ENCODE assay signal across 8 mouse cellular contexts in the genomic region with DNA sequence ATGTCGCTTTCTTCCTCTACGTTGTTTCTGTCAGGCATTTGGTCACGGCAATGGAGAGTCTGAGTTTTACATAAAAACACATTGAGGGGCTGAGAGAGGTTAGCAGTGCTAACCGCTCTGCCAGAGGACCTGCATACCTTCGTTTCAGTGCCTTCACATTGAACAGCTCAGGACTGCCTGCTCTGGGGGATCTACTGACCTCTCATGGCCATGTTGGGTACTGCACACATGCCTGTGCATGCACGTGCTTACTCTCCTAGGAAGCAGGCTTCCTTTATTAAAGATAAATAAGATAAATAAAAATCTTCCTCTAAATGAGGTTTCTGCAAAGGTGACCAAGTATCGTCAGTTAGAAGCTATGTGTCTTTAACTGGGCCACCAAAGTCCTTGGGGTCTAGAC.
DNase-seq lines count a peak whose midpoint lies in the region; TF ChIP-seq lines count a peak whose summit lies in the region.

No protein-coding gene starts in this region.

- no peak overlapping the region for H3K27ac ChIP-seq in cortical plate, adult 2 months (ENCODE audit: insufficient read depth, low read length)

- no peaks in the 10 kb centered on the region for H3K4me1 ChIP-seq in cortical plate, adult 2 months (ENCODE audit: control insufficient read depth, insufficient read depth, low read length)

- TF ChIP-seq POLR2A in cortical plate, adult 2 months (IDR thresholded peaks at IDR 0.05; ENCODE audit: extremely low read depth, insufficient read depth, low read length): no peak

- peak; percentile 58 for TF ChIP-seq CTCF in cortical plate, adult 2 months (IDR thresholded peaks at IDR 0.05; ENCODE audit: extremely low read depth, insufficient read depth, low read length)

- no peak overlapping the region for H3K4me3 ChIP-seq in cortical plate, adult 2 months (ENCODE audit: insufficient read depth, low read length)

- peak; percentile 75 for DNase-seq in heart, postnatal 4 days
- no peak for DNase-seq in heart, adult 8-10 months (ENCODE audit: low spot score)
- peak; percentile 55 for DNase-seq in right cerebral cortex, postnatal 14 days
- DNase-seq in right cerebral cortex, adult 18-20 months: no peak
- DNase-seq in splenic B cell, adult 2 months (ENCODE audit: low read depth, low spot score): peak; percentile 23
- no peak for DNase-seq in yolk sac, embryonic 10.5 days (ENCODE audit: low spot score)
- no peak for DNase-seq in gastrocnemius, adult 18-20 months (ENCODE audit: low spot score)

- no peaks in the 10 kb centered on the region for H3K36me3 ChIP-seq in splenic B cell, adult 2 months (ENCODE audit: control insufficient read depth, insufficient read depth, low read length, poor library complexity, severe bottlenecking)

- no peaks in the 10 kb centered on the region; the same call in 1 of the 2 replicates for H3K27me3 ChIP-seq in splenic B cell, adult 2 months (ENCODE audit: control insufficient read depth, insufficient read depth, low read length, poor library complexity, severe bottlenecking)

Comparison
In these comparisons a context has a peak if more than half of its experiments do, and no peak if none do; other contexts are left out.
1. DNase-seq: peak in heart, postnatal 4 days (single experiment), right cerebral cortex, postnatal 14 days (single experiment) and splenic B cell, adult 2 months (single experiment); none in heart, adult 8-10 months (single experiment), right cerebral cortex, adult 18-20 months (single experiment), yolk sac, embryonic 10.5 days (single experiment) and gastrocnemius, adult 18-20 months (single experiment).